Mouse (Mus musculus) olfactory bulb, adult 2 months (tissue): ENCODE results near the gene Gnai2.

ENCODE experiments used
- CTCF ChIP-seq: fragments of 200-500 bp; IDR thresholded peaks from 2 replicates; pipeline ENCODE4 v1.5.1; 2012; ENCODE audit warnings: low read depth, mild to moderate bottlenecking, low read length, moderate library complexity; ENCODE audit not compliant: insufficient read depth
- POLR2A ChIP-seq: fragments of 200-500 bp; IDR thresholded peaks from 2 replicates; pipeline ENCODE4 v1.6.1; 2012; ENCODE audit warnings: mild to moderate bottlenecking, low read depth, low read length, moderate library complexity; ENCODE audit not compliant: insufficient read depth

- no peak for TF ChIP-seq POLR2A
- no peak for TF ChIP-seq CTCF
Measured at GRCm38 (mm10) chr9:107631861-107632260, 3.3 kb downstream of the Gnai2 start.
